Mouse (Mus musculus): ENCODE measurements at regions not wholly inside any gene's neighbourhood (a gene's known extent, or its start where the extent isn't known, plus 50 kb on each side); places are given as distances from the start of the nearest gene placed in this dataset.

DNA sequence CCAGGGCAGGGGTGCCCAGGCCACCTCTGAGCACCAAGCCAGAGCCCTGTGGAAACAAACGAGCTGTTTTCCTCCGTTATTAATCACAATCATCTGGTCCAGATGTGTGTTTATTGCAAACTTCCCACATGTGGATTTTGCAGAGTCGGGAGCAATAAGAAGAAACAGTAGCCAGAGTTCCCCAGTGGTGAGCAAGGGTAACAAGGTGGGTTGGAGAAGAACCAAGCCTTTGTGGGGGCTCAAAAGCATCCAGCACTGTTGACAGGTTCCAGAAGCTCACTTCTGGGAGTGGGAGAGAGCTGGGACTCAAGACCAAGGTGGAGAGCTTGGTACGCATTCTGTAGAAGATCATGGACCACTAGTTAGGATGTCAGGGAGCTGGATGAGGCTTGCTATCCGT is 63.6 kb downstream of the Hif1an start:
- TF ChIP-seq CTCF (IDR thresholded peaks at IDR 0.05; ENCODE audit: extremely low read depth, insufficient read depth, low read length) (no peak), POLR2A (IDR thresholded peaks at IDR 0.05; ENCODE audit: extremely low read depth, insufficient read depth, low read length) (no peak)
- H3K4me3 ChIP-seq (ENCODE audit: insufficient read depth, low read length), result no peak overlapping the region
- H3K27ac ChIP-seq (ENCODE audit: insufficient read depth, low read length), result no peak overlapping the region
- H3K4me1 ChIP-seq (ENCODE audit: control insufficient read depth, insufficient read depth, low read length), result no peaks in the 10 kb centered on the region

DNA sequence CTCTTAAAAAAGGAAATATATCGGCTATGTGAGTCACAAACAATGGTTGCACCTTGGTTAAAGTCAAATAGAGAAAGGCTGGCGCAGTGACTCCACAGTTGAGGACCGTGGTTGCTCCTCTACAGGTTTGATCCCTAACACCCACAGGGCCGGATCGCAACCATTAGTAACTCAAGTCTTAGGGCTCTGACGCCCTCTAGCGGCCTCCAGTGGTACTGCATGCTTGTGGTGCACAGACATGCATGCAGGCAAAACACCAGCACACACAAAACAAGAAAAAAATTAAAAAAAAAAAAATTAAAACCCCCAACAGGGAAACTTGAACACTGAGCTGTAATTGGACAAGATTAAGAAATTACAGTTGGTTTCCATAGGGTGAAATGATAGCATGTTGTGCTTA is 67.1 kb downstream of the Hif1an start:
- Histone ChIP-seq H3K4me1 (ENCODE audit: control insufficient read depth, insufficient read depth, low read length) (no peaks in the 10 kb centered on the region), H3K4me3 (ENCODE audit: insufficient read depth, low read length) (no peak overlapping the region), H3K27ac (ENCODE audit: insufficient read depth, low read length) (no peak overlapping the region)
- TF ChIP-seq CTCF (IDR thresholded peaks at IDR 0.05; ENCODE audit: extremely low read depth, insufficient read depth, low read length) (no peak), POLR2A (IDR thresholded peaks at IDR 0.05; ENCODE audit: extremely low read depth, insufficient read depth, low read length) (no peak)

DNA sequence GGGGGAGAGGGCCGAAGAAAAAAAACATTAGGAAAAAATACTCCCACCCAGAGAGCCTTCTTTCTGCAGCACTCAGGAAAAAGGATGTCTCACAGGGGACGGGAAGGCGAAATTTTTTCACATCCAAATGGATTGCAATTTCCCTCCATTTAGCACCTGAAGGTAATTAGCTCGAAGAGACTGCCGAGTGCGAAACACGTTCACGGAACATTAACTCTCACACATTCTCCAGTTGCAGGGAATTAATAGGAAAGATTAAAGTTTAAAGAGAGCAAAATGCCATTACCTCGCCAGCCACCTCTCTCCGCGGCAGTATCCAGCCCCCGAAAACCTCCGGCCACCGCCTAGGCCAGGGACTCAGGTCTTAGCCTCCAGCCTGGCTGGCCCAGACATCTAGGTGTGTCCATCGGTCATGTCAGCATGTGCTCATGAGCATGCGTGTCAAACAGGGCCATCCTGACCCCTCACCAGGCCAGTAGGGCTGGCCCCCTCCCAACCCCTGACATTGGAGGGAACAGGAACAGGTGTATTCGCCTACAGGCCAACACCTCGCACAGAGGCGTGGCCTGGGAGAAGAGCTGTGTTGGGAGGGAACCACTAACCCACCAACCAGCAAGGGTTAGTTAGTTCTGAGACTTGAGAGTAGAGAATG is 68.8 kb downstream of the Hif1an start:
- Histone ChIP-seq H3K4me1 (ENCODE audit: control insufficient read depth, insufficient read depth, low read length) (no peaks in the 10 kb centered on the region), H3K27ac (ENCODE audit: insufficient read depth, low read length) (no peak overlapping the region), H3K4me3 (ENCODE audit: insufficient read depth, low read length) (no peak overlapping the region)
- TF ChIP-seq POLR2A (IDR thresholded peaks at IDR 0.05; ENCODE audit: extremely low read depth, insufficient read depth, low read length) (no peak), CTCF (IDR thresholded peaks at IDR 0.05; ENCODE audit: extremely low read depth, insufficient read depth, low read length) (no peak)

DNA sequence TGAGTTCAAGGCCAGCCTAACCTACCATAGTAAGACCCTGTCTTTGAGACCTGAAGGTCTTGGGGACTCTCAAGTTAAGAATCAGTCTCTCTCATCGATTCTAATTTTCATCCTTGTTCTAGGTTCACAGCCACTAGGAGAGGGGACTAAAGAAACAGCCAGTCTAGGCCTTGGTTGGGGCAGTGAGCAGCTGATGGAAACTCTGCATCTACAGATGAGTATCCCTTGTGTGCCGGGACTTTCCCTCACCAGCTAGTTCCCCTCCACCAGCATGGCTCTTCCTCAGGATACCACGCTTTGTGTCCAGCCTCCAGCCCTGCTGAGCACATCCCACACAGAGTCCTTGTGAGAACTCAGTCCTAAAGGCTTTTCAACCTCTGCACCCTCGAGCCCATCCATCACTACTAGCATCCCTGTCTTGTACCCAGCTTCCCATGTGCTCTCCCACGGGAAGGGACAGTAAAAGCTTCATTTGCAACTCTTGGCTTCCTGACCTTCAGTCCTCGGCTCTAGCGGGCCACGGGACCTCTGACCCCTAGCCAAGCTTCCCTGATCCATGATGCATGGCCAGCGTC is 74.6 kb downstream of the Hif1an start:
- TF ChIP-seq CTCF (IDR thresholded peaks at IDR 0.05; ENCODE audit: extremely low read depth, insufficient read depth, low read length), result no peak
- TF ChIP-seq POLR2A (IDR thresholded peaks at IDR 0.05; ENCODE audit: extremely low read depth, insufficient read depth, low read length), result no peak
- H3K27ac ChIP-seq (ENCODE audit: insufficient read depth, low read length), result no peak overlapping the region

GRCm38 (mm10) chr19:44640021-44640420 is 77.4 kb downstream of the Hif1an start:
- H3K27ac ChIP-seq (ENCODE audit: insufficient read depth, low read length), result no peak overlapping the region
- no peak for TF ChIP-seq CTCF (IDR thresholded peaks at IDR 0.05; ENCODE audit: extremely low read depth, insufficient read depth, low read length)
- TF ChIP-seq POLR2A (IDR thresholded peaks at IDR 0.05; ENCODE audit: extremely low read depth, insufficient read depth, low read length), result no peak
- H3K4me1 ChIP-seq (ENCODE audit: control insufficient read depth, insufficient read depth, low read length), result no peaks in the 10 kb centered on the region
- no peak overlapping the region for H3K4me3 ChIP-seq (ENCODE audit: insufficient read depth, low read length)

More for the DNA sequence above, 74.6 kb downstream of the Hif1an start:
- Histone ChIP-seq H3K4me1 (ENCODE audit: control insufficient read depth, insufficient read depth, low read length) (no peaks in the 10 kb centered on the region), H3K4me3 (ENCODE audit: insufficient read depth, low read length) (no peak overlapping the region)

DNA sequence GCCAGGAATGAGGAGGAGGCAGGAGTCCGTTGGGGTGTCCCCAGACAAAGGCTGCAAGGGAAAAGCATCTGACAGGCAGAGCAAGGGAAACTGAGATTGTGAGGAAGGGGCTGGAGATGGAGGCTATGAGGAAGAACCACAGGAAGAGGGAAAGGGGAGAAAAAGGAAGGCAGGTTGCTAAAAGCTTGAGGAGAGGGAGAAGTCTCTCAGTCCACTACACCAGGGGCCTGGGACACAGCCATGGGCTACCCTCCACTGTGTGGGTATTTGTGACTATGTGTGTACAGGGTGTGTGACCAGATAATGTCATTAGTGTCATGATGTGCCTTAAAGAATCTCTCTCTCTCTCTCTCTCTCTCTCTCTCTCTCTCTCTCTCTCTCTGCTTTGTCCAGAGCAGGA is 77.9 kb downstream of the Hif1an start:
- H3K4me1 ChIP-seq (ENCODE audit: control insufficient read depth, insufficient read depth, low read length), result no peaks in the 10 kb centered on the region
- H3K27ac ChIP-seq (ENCODE audit: insufficient read depth, low read length), result no peak overlapping the region
- TF ChIP-seq POLR2A (IDR thresholded peaks at IDR 0.05; ENCODE audit: extremely low read depth, insufficient read depth, low read length) (no peak), CTCF (IDR thresholded peaks at IDR 0.05; ENCODE audit: extremely low read depth, insufficient read depth, low read length) (no peak)
- H3K4me3 ChIP-seq (ENCODE audit: insufficient read depth, low read length), result no peak overlapping the region

- no peaks in the 10 kb centered on the region for H3K4me1 ChIP-seq (ENCODE audit: control insufficient read depth, insufficient read depth, low read length)
- H3K27ac ChIP-seq (ENCODE audit: insufficient read depth, low read length), result no peak overlapping the region
- no peak for TF ChIP-seq POLR2A (IDR thresholded peaks at IDR 0.05; ENCODE audit: extremely low read depth, insufficient read depth, low read length)
- H3K4me3 ChIP-seq (ENCODE audit: insufficient read depth, low read length), result no peak overlapping the region
Observed at GRCm38 (mm10) chr19:44642294-44642693, 79.6 kb downstream of the Hif1an start.

GRCm38 (mm10) chr19:44644376-44644775 is 81.7 kb downstream of the Hif1an start:
- H3K4me3 ChIP-seq (ENCODE audit: insufficient read depth, low read length), result no peak overlapping the region
- no peaks in the 10 kb centered on the region for H3K4me1 ChIP-seq (ENCODE audit: control insufficient read depth, insufficient read depth, low read length)
- H3K27ac ChIP-seq (ENCODE audit: insufficient read depth, low read length), result no peak overlapping the region
- TF ChIP-seq POLR2A (IDR thresholded peaks at IDR 0.05; ENCODE audit: extremely low read depth, insufficient read depth, low read length) (no peak), CTCF (IDR thresholded peaks at IDR 0.05; ENCODE audit: extremely low read depth, insufficient read depth, low read length) (no peak)

DNA sequence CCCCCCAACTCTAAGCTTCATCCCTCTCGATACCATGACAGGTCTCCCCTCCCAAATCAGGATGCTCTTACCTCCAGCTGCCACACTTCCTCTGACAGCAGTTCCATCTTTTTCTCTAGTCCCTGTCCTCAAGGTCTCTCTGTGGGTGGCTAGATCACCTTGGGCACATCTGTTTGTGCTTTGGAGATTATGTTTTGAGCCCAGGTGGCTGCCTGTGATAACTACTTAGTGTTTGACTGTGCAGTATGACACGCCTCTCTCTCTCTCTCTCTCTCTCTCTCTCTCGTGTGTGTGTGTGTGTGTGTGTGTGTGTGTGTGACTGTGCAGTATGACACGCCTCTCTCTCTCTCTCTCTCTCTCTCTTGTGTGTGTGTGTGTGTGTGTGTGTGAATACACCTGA is 82.3 kb downstream of the Hif1an start:
- H3K4me3 ChIP-seq (ENCODE audit: insufficient read depth, low read length), result no peak overlapping the region
- H3K4me1 ChIP-seq (ENCODE audit: control insufficient read depth, insufficient read depth, low read length), result no peaks in the 10 kb centered on the region
- TF ChIP-seq POLR2A (IDR thresholded peaks at IDR 0.05; ENCODE audit: extremely low read depth, insufficient read depth, low read length), result no peak
- TF ChIP-seq CTCF (IDR thresholded peaks at IDR 0.05; ENCODE audit: extremely low read depth, insufficient read depth, low read length), result no peak
- no peak overlapping the region for H3K27ac ChIP-seq (ENCODE audit: insufficient read depth, low read length)

GRCm38 (mm10) chr19:44646548-44646947 is 83.9 kb downstream of the Hif1an start:
- TF ChIP-seq POLR2A (IDR thresholded peaks at IDR 0.05; ENCODE audit: extremely low read depth, insufficient read depth, low read length), result no peak
- TF ChIP-seq CTCF (IDR thresholded peaks at IDR 0.05; ENCODE audit: extremely low read depth, insufficient read depth, low read length), result no peak
- Histone ChIP-seq H3K4me1 (ENCODE audit: control insufficient read depth, insufficient read depth, low read length) (no peaks in the 10 kb centered on the region), H3K4me3 (ENCODE audit: insufficient read depth, low read length) (no peak overlapping the region), H3K27ac (ENCODE audit: insufficient read depth, low read length) (no peak overlapping the region)

Measured in cortical plate, adult 2 months (tissue).